Mouse (Mus musculus): ENCODE results near the gene 1500009L16Rik. TPM values are rescaled to one million over a fixed set of nuclear protein-coding genes. Genes with fewer than 3 reads are reported as not detected.

Gene 1500009L16Rik
- polyA plus RNA-seq, 1 experiment from 2014 or later, result 59.2 TPM

Other genes with a start within 250 kb of the 1500009L16Rik start
- gene Aldh1l2, start 188.7 kb upstream of the 1500009L16Rik start, polyA plus RNA-seq (2015; fragmentation: Nextera tagmentation; extraction: Ambion mirVana), result 23.7 and 23.9 TPM in 2 replicates
- 31.8 and 32.3 TPM in 2 replicates for gene Washc4, start 179.1 kb upstream of the 1500009L16Rik start, polyA plus RNA-seq (2015; fragmentation: Nextera tagmentation; extraction: Ambion mirVana)
- 34.9 and 38.5 TPM in 2 replicates for gene Appl2, start 74.1 kb upstream of the 1500009L16Rik start, polyA plus RNA-seq (2015; fragmentation: Nextera tagmentation; extraction: Ambion mirVana)

All from forebrain, embryonic 16.5 days (tissue).